Mouse (Mus musculus): ENCODE data around the gene Polr3f. TPM values are rescaled to one million over a fixed set of nuclear protein-coding genes. Genes with fewer than 3 reads are reported as not detected.

Polr3f gene
- polyA plus RNA-seq, 1 experiment from 2014 or later, result 35.1 TPM

- Histone ChIP-seq H3K4me1 (no peaks in the 10 kb centered on the region), H3K27ac (no peak overlapping the region), H3K27me3 (ENCODE audit: poor library complexity, severe bottlenecking) (no peaks in the 10 kb centered on the region), H3K36me3 (replicated peaks) (peaks cover 98% of the 10 kb centered on the region), H3K4me3 (no peak overlapping the region), H3K9me3 (no peaks in the 10 kb centered on the region)
- DNase-seq (ENCODE audit: extremely low spot score, low spot score), result no peak
- WGBS, result 93% methylated on average over 6 of the region's 6 CpGs
Measured at GRCm38 (mm10) chr2:144543670-144544069, 16.2 kb downstream of the Polr3f start.

GRCm38 (mm10) chr2:144544630-144545029, 17.1 kb downstream of the Polr3f start:
- Histone ChIP-seq H3K36me3 (replicated peaks) (peaks cover 89% of the 10 kb centered on the region), H3K9me3 (no peaks in the 10 kb centered on the region), H3K27ac (no peak overlapping the region), H3K27me3 (ENCODE audit: poor library complexity, severe bottlenecking) (no peaks in the 10 kb centered on the region), H3K4me1 (peaks cover 5% of the 10 kb centered on the region), H3K4me3 (no peak overlapping the region)
- DNase-seq (ENCODE audit: extremely low spot score, low spot score), result no peak
- WGBS, result 90% methylated on average over 6 of the region's 6 CpGs

GRCm38 (mm10) chr2:144545061-144545460, 17.5 kb downstream of the Polr3f start:
- WGBS, result 98% methylated on average over 2 of the region's 2 CpGs
- no peak overlapping the region for H3K27ac ChIP-seq
- no peaks in the 10 kb centered on the region for H3K9me3 ChIP-seq
- DNase-seq (ENCODE audit: extremely low spot score, low spot score), result no peak
- H3K4me3 ChIP-seq, result no peak overlapping the region
- H3K4me1 ChIP-seq, result peaks cover 9% of the 10 kb centered on the region
- peaks cover 85% of the 10 kb centered on the region for H3K36me3 ChIP-seq (replicated peaks)
- H3K27me3 ChIP-seq (ENCODE audit: poor library complexity, severe bottlenecking), result no peaks in the 10 kb centered on the region

- H3K9me3 ChIP-seq, result no peaks in the 10 kb centered on the region
- WGBS, result 72% methylated on average over 1 of the region's 1 CpGs
Measured at GRCm38 (mm10) chr2:144545481-144545880, 18.0 kb downstream of the Polr3f start.

GRCm38 (mm10) chr2:144547559-144547958, 20.0 kb downstream of the Polr3f start:
- no peaks in the 10 kb centered on the region for H3K27me3 ChIP-seq (ENCODE audit: poor library complexity, severe bottlenecking)
- DNase-seq (ENCODE audit: extremely low spot score, low spot score), result no peak
- H3K4me3 ChIP-seq, result no peak overlapping the region
- H3K9me3 ChIP-seq, result no peaks in the 10 kb centered on the region
- peaks cover 10% of the 10 kb centered on the region for H3K4me1 ChIP-seq
- no peak overlapping the region for H3K27ac ChIP-seq
- H3K36me3 ChIP-seq (replicated peaks), result peaks cover 60% of the 10 kb centered on the region
- 75% methylated on average over 4 of the region's 4 CpGs for WGBS

More at GRCm38 (mm10) chr2:144545481-144545880, 18.0 kb downstream of the Polr3f start:
- DNase-seq (ENCODE audit: extremely low spot score, low spot score), result no peak
- no peak overlapping the region for H3K4me3 ChIP-seq
- peaks cover 10% of the 10 kb centered on the region for H3K4me1 ChIP-seq
- peaks cover 81% of the 10 kb centered on the region for H3K36me3 ChIP-seq (replicated peaks)
- H3K27me3 ChIP-seq (ENCODE audit: poor library complexity, severe bottlenecking), result no peaks in the 10 kb centered on the region
- no peak overlapping the region for H3K27ac ChIP-seq

- WGBS, result under 1% methylated on average over 17 of the region's 17 CpGs
- H3K9me3 ChIP-seq, result no peaks in the 10 kb centered on the region
- peaks cover 15% of the 10 kb centered on the region for H3K4me1 ChIP-seq
- peak; percentile 85 for DNase-seq (ENCODE audit: extremely low spot score, low spot score)
- H3K36me3 ChIP-seq (replicated peaks), result peaks cover 31% of the 10 kb centered on the region
- peak within 1 kb of the TSS; percentile 92 for H3K27ac ChIP-seq
- peak within 1 kb of the TSS; percentile 69 for H3K4me3 ChIP-seq
- H3K27me3 ChIP-seq (ENCODE audit: poor library complexity, severe bottlenecking), result no peaks in the 10 kb centered on the region
Measured at GRCm38 (mm10) chr2:144550529-144550928, 23.0 kb downstream of the Polr3f start, which contains the start of gene Rbbp9. Gene Rbbp9 (minus strand): TSS chr2:144550869.

GRCm38 (mm10) chr2:144553905-144554304, 26.4 kb downstream of the Polr3f start:
- no peaks in the 10 kb centered on the region for H3K27me3 ChIP-seq (ENCODE audit: poor library complexity, severe bottlenecking)
- DNase-seq (ENCODE audit: extremely low spot score, low spot score), result no peak
- no peak overlapping the region for H3K27ac ChIP-seq
- no peak overlapping the region for H3K4me3 ChIP-seq
- no peaks in the 10 kb centered on the region for H3K9me3 ChIP-seq
- H3K36me3 ChIP-seq (replicated peaks), result peaks cover 1% of the 10 kb centered on the region; the same call in 1 of the 2 replicates
- WGBS, result 94% methylated on average over 3 of the region's 3 CpGs
- H3K4me1 ChIP-seq, result peaks cover 29% of the 10 kb centered on the region

GRCm38 (mm10) chr2:144555286-144555819, 27.8 kb downstream of the Polr3f start:
- peak overlapping the region; percentile 88 for H3K4me3 ChIP-seq
- peaks cover 19% of the 10 kb centered on the region for H3K4me1 ChIP-seq
- no peaks in the 10 kb centered on the region for H3K27me3 ChIP-seq (ENCODE audit: poor library complexity, severe bottlenecking)
- WGBS, result 4% methylated on average over 14 of the region's 14 CpGs
- H3K27ac ChIP-seq, result peak overlapping the region; percentile 93
- H3K9me3 ChIP-seq, result no peaks in the 10 kb centered on the region
- DNase-seq (ENCODE audit: extremely low spot score, low spot score), result peak; percentile 15
- H3K36me3 ChIP-seq (replicated peaks), result peaks cover 15% of the 10 kb centered on the region

- peaks cover 19% of the 10 kb centered on the region for H3K4me1 ChIP-seq
- peak within 1 kb of the TSS; percentile 88 for H3K4me3 ChIP-seq
- no peaks in the 10 kb centered on the region for H3K27me3 ChIP-seq (ENCODE audit: poor library complexity, severe bottlenecking)
- H3K27ac ChIP-seq, result peak within 1 kb of the TSS; percentile 93
- peak; percentile 95 for DNase-seq (ENCODE audit: extremely low spot score, low spot score)
- WGBS, result under 1% methylated on average over 44 of the region's 44 CpGs
- peaks cover 18% of the 10 kb centered on the region for H3K36me3 ChIP-seq (replicated peaks)
- H3K9me3 ChIP-seq, result no peaks in the 10 kb centered on the region
Measured at GRCm38 (mm10) chr2:144555820-144556552, 28.5 kb downstream of the Polr3f start, which contains the start of gene Sec23b. Gene Sec23b (plus strand): TSS chr2:144556229.

GRCm38 (mm10) chr2:144588723-144589122, 61.2 kb downstream of the Polr3f start:
- Histone ChIP-seq H3K27ac (no peak overlapping the region), H3K36me3 (replicated peaks) (peaks cover 71% of the 10 kb centered on the region), H3K9me3 (no peaks in the 10 kb centered on the region), H3K27me3 (ENCODE audit: poor library complexity, severe bottlenecking) (no peaks in the 10 kb centered on the region), H3K4me3 (no peak overlapping the region), H3K4me1 (0 out of 2 replicates have a peak, but pooled peaks cover 2% of the 10 kb centered on the region)
- no peak for DNase-seq (ENCODE audit: extremely low spot score, low spot score)
- 81% methylated on average over 4 of the region's 4 CpGs for WGBS

Other genes with a start within 250 kb of the Polr3f start
- gene Ovol2, start 195.6 kb upstream of the Polr3f start, polyA plus RNA-seq (2016; fragmentation: Nextera tagmentation; extraction: Ambion mirVana), result 0.20 and 0.36 TPM in 2 replicates
- gene Kat14, start 158.7 kb upstream of the Polr3f start, polyA plus RNA-seq (2016; fragmentation: Nextera tagmentation; extraction: Ambion mirVana), result 64.7 and 65.7 TPM in 2 replicates
- 0.81 TPM in 1 of 2 replicates, not detected in the other for gene Pet117, start 158.7 kb upstream of the Polr3f start, polyA plus RNA-seq (2016; fragmentation: Nextera tagmentation; extraction: Ambion mirVana)
- gene Dzank1, start 304 bp upstream of the Polr3f start, polyA plus RNA-seq (2016; fragmentation: Nextera tagmentation; extraction: Ambion mirVana), result 2.1 and 2.8 TPM in 2 replicates
- 60.7 and 63.3 TPM in 2 replicates for gene Rbbp9, start 23.2 kb downstream of the Polr3f start, polyA plus RNA-seq (2016; fragmentation: Nextera tagmentation; extraction: Ambion mirVana)
- gene Sec23b, start 28.5 kb downstream of the Polr3f start, polyA plus RNA-seq (2016; fragmentation: Nextera tagmentation; extraction: Ambion mirVana), result 124 and 131 TPM in 2 replicates
- 31.2 and 31.5 TPM in 2 replicates for gene Smim26, start 66.3 kb downstream of the Polr3f start, polyA plus RNA-seq (2016; fragmentation: Nextera tagmentation; extraction: Ambion mirVana)
- 37.7 and 40.4 TPM in 2 replicates for gene Dtd1, start 72.2 kb downstream of the Polr3f start, polyA plus RNA-seq (2016; fragmentation: Nextera tagmentation; extraction: Ambion mirVana)

All from forebrain, embryonic 10.5 days (tissue).